8 mouse cellular contexts compared by ENCODE assay signal in the genomic region with DNA sequence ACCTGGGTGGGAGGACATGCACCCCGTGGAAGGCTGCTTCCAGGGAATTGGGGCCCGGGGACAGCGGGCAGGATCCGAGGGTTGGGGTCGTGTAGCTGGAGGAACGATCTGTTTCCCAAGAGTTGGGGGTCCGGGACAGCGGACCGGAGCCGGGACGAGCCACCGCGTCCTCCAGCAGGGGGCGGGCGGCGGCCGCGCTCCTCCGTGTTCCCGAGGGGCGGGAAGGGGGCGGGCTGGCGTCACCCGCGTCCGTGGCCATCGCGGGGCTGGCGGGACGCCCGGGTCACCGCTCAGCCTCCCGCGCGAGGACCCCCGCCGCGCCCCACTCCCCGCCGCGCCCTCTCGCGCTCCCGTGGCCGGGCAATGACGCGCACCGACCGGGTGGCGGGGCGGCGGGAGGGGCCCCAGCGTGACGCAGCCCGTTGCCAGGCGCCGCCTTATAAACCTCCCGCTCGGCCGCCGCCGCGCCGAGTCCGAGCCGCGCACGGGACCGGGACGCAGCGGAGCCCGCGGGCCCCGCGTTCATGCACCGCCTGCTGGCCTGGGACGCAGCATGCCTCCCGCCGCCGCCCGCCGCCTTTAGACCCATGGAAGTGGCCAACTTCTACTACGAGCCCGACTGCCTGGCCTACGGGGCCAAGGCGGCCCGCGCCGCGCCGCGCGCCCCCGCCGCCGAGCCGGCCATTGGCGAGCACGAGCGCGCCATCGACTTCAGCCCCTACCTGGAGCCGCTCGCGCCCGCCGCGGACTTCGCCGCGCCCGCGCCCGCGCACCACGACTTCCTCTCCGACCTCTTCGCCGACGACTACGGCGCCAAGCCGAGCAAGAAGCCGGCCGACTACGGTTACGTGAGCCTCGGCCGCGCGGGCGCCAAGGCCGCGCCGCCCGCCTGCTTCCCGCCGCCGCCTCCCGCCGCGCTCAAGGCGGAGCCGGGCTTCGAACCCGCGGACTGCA. TPM values are rescaled to one million over a fixed set of nuclear protein-coding genes. Genes with fewer than 3 reads are reported as not detected.
A peak's percentile ranks its signal among the peaks of the same experiment; 100 is the strongest.
DNase-seq lines count a peak whose midpoint lies in the region; ATAC-seq lines count a peak whose summit lies in the region.

A gene (plus strand): TSS at position 418 of the 954 bp plus-strand sequence.

- WGBS in hindbrain, embryonic 11.5 days: under 1% methylated on average over 70 of the region's 147 CpGs

- no peaks in the 10 kb centered on the region for H3K9me3 ChIP-seq in hindbrain, embryonic 11.5 days (ENCODE audit: control insufficient read depth, low read length)

- peak within 1 kb of the TSS; percentile 95 for H3K4me2 ChIP-seq in hindbrain, embryonic 11.5 days (replicated peaks; ENCODE audit: low read depth, low read length)

- H3K27me3 ChIP-seq in hindbrain, embryonic 11.5 days (ENCODE audit: control insufficient read depth, insufficient read depth, low read length): peaks cover 39% of the 10 kb centered on the region

- peak; percentile 85 for DNase-seq in MN1 (ENCODE audit: low spot score)
- DNase-seq in cerebellum, postnatal 10 days: peak; percentile 82 to 83
- peak; percentile 53 to 69 for DNase-seq in frontal cortex, postnatal 14 days (ENCODE audit: low spot score in 2 of 2)
- DNase-seq in hindbrain, embryonic 11.5 days (ENCODE audit: low spot score): peak; percentile 75
- peak; percentile 79 to 85 for DNase-seq in layer of hippocampus, postnatal 14 days (ENCODE audit: low spot score in 2 of 2)
- DNase-seq in lung, postnatal 10 days: peak; percentile 88
- peak; percentile 92 for DNase-seq in ovary, postnatal 10 days (ENCODE audit: low spot score)
- DNase-seq in thymus, postnatal 10 days (ENCODE audit: low spot score in 2 of 2): peak; percentile 49 to 72

- no peak within 1 kb of the TSS for H3K27ac ChIP-seq in hindbrain, embryonic 11.5 days (ENCODE audit: low read depth, low read length)

- no peaks in the 10 kb centered on the region for H3K36me3 ChIP-seq in hindbrain, embryonic 11.5 days (ENCODE audit: control insufficient read depth, insufficient read depth, low read length)

- peaks cover 4% of the 10 kb centered on the region; the same call in 1 of the 2 replicates for H3K4me1 ChIP-seq in hindbrain, embryonic 11.5 days (replicated peaks; ENCODE audit: control insufficient read depth, insufficient read depth, low read length)

- peak within 1 kb of the TSS; percentile 52 for H3K9ac ChIP-seq in hindbrain, embryonic 11.5 days (ENCODE audit: low read depth, low read length)

- peak; percentile 63 for ATAC-seq in hindbrain, embryonic 11.5 days (ENCODE audit: low FRiP score)

- peak within 1 kb of the TSS; percentile 55 for H3K4me3 ChIP-seq in hindbrain, embryonic 11.5 days (ENCODE audit: low read depth, low read length)

RNA-seq across cellular contexts. Expression of the gene that starts here (rescaled TPM):
- 1.5 and 3.1 TPM in 2 replicates for polyA plus RNA-seq in hindbrain, embryonic 11.5 days (2014; fragmentation: Nextera tagmentation; extraction: Ambion mirVana)
- 10 to 100 TPM; 18.6 to 21.7 TPM for total RNA-seq in layer of hippocampus, postnatal 14 days (2021)
